Mouse (Mus musculus) bone marrow macrophage, adult 2 months (primary cell): Measurements from ENCODE around the gene Ctnnal1.

ENCODE experiments used
- CTCF ChIP-seq: IDR thresholded peaks from 2 replicates; pipeline ENCODE4 v1.5.1; 2012; ENCODE audit warnings: low read depth, mild to moderate bottlenecking, low read length, moderate library complexity
- POLR2A ChIP-seq: IDR thresholded peaks from 2 replicates; pipeline ENCODE4 v1.6.1; 2012; ENCODE audit warnings: mild to moderate bottlenecking, low read depth, low read length, borderline replicate concordance

DNA sequence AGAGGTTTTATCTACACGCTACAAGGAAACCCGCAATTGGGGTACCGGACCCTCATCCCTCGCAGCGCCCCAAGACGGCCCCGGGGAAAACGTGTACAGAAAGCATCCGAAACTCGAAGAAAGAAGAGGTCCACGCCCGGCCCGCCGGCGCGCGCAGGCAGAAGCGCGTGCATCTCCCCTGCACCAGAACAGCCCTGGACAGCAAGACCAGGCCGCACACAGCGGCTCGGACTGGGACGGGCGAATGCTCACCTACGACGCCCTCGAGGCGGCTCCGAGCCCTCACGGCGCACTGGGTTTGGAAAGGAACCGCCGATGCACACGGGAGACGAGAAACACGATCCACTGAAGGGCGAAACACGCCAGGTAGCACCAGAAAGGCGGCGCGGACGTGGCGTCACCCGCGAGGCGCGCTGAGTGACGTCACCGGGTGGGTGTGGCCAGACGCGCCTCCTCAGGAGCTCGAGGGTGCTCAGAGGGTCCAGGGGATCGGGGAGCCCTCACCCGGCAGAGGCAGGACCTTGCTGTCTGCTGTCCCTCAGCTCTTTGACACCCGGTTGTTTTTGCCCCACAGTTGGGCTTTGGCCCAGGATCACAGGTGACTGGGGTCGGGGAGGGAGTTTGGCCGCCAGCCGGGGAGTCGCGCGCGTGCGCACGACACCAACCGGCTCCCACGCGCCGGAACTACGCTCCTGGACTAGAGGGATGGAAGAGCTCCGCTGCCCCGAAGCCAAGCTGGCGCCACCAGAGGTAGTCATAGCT lies 62.9 kb downstream of the Ctnnal1 start, which contains the start of the genes Elp1 and Fam206a:
- TF ChIP-seq CTCF (no peak), POLR2A (no peak)
